Mouse (Mus musculus): ENCODE measurements around the gene Gucd1. TPM values are rescaled to one million over a fixed set of nuclear protein-coding genes. Genes with fewer than 3 reads are reported as not detected.

Gene Gucd1
- polyA plus RNA-seq, 1 experiment from 2014 or later, result 27.6 TPM

DNA sequence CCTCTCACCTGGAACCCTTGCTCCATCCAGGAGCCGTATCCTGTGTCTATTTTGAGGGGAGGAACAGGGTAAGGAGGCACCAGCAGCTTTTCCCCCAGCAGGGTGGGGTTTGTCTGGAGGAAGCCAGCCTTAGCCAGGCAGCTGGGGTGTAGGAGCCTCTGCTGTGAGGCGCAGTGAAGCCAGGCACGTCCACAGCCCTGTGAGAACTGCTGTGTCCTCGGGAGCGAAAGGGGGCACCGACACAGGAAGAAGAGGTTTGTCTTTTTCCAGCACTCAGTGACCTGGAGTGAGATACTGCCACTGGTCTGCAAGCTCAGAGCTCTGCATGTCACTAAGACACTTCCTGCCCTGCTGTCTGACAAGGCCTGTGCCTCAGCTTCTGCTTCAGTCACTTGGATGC lies 213.4 kb downstream of the Gucd1 start:
- Histone ChIP-seq H3K36me3 (peaks cover 85% of the 10 kb centered on the region), H3K4me3 (no peak overlapping the region), H3K27me3 (no peaks in the 10 kb centered on the region), H3K4me2 (no peak overlapping the region), H3K9me3 (no peaks in the 10 kb centered on the region), H3K9ac (no peak overlapping the region), H3K27ac (no peak overlapping the region), H3K4me1 (peaks cover 4% of the 10 kb centered on the region)
- 74% methylated on average over 6 of the region's 6 CpGs for WGBS
- ATAC-seq (ENCODE audit: insufficient number of reproducible peaks, low FRiP score, low TSS enrichment, low read depth), result no peak

GRCm38 (mm10) chr10:75304049-75304405 lies 213.7 kb downstream of the Gucd1 start:
- Histone ChIP-seq H3K4me3 (no peak overlapping the region), H3K36me3 (peaks cover 81% of the 10 kb centered on the region), H3K4me2 (no peak overlapping the region), H3K9ac (no peak overlapping the region), H3K27ac (0 out of 2 replicates have a peak overlapping the region, but pooled peaks have one; percentile 19), H3K9me3 (no peaks in the 10 kb centered on the region), H3K27me3 (no peaks in the 10 kb centered on the region), H3K4me1 (peaks cover 6% of the 10 kb centered on the region)
- 89% methylated on average over 5 of the region's 5 CpGs for WGBS
- ATAC-seq (ENCODE audit: insufficient number of reproducible peaks, low FRiP score, low TSS enrichment, low read depth), result no peak

DNA sequence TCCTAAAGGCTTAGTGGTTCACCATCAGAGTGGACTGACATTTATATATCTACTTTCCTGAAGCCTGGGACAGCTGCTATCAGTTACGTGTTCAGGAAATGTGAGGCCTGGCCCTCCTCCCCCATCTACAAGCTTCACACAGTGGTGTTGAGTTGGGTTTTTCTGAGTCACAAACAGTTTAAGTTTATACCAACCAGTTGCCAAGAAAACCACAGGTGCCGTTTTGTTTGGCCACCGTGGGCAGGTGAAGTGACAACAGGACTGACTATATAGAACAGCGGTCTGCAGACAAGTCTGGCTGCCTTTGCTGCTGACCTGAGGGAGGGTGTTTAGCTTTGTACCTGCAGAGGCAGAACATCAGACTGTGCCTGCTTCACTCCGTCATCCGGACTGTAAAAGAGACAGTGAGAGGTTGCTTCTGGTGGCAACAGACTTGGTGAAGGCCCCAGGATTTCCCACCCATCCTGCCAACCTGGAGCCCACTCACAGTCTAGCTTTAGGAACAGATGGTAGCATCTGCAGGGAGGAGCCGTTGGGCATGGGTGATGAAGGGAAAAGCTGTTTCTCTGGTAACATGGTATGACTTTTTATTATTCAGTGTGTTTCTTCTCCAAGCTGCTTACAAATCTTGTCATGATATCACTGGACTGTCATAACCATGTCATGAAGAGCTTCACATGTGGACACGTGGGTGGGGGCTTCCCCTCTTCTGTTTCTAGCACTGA lies 214.3 kb downstream of the Gucd1 start:
- Histone ChIP-seq H3K9me3 (no peaks in the 10 kb centered on the region), H3K27ac (0 out of 2 replicates have a peak overlapping the region, but pooled peaks have one; percentile 19), H3K4me1 (peaks cover 6% of the 10 kb centered on the region), H3K4me3 (no peak overlapping the region), H3K4me2 (no peak overlapping the region), H3K36me3 (peaks cover 75% of the 10 kb centered on the region), H3K27me3 (no peaks in the 10 kb centered on the region), H3K9ac (no peak overlapping the region)
- WGBS, result 77% methylated on average over 8 of the region's 8 CpGs
- no peak for ATAC-seq (ENCODE audit: insufficient number of reproducible peaks, low FRiP score, low TSS enrichment, low read depth)

DNA sequence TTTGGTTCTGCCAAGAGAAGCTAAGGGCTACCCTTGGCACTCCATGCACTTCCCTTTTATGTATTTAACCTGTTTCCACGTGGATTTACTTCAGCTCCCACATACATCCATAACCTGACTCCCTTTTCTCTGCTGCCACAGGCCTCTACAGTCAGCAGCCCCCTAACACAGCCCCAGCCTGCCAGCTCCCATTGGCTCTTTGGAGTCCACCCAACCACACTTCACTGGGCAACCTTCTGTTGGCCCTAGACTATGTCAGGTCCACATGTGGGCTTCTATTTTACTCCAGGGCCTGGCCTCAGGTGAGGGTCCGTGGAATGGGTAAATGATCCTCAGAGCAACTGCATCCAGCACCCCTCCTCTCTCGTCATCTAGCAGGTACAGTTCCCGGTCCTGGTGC lies 215.2 kb downstream of the Gucd1 start:
- Histone ChIP-seq H3K4me3 (no peak overlapping the region), H3K9ac (no peak overlapping the region), H3K4me1 (peaks cover 6% of the 10 kb centered on the region), H3K4me2 (no peak overlapping the region), H3K27me3 (no peaks in the 10 kb centered on the region), H3K9me3 (no peaks in the 10 kb centered on the region), H3K27ac (no peak overlapping the region), H3K36me3 (peaks cover 66% of the 10 kb centered on the region)
- ATAC-seq (ENCODE audit: insufficient number of reproducible peaks, low FRiP score, low TSS enrichment, low read depth), result no peak
- 85% methylated on average over 4 of the region's 4 CpGs for WGBS

DNA sequence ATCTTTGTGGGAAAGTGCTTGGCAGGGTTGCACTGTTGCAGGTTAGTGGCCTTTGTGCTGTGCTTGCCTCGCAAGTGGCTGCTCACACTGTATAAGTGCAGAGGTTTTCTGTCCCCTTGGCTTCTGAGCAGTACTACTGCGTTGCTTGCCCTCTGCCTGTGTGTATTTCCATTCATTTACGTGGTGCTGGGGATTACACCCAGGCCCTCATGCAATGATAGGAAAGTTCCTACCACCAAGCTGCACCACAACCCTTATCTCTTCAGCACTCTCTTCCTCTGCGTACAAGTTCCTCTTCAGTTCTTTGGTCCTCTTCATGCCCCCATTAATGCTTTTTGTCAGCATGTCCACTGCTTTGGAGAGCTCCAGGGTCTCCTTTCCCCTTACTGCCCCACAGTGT lies 215.8 kb downstream of the Gucd1 start:
- Histone ChIP-seq H3K4me2 (no peak overlapping the region), H3K9me3 (no peaks in the 10 kb centered on the region), H3K36me3 (peaks cover 60% of the 10 kb centered on the region), H3K4me1 (peaks cover 6% of the 10 kb centered on the region), H3K27ac (no peak overlapping the region), H3K4me3 (no peak overlapping the region), H3K27me3 (no peaks in the 10 kb centered on the region), H3K9ac (no peak overlapping the region)
- WGBS, result 94% methylated on average over 4 of the region's 4 CpGs
- ATAC-seq (ENCODE audit: insufficient number of reproducible peaks, low FRiP score, low TSS enrichment, low read depth), result no peak

DNA sequence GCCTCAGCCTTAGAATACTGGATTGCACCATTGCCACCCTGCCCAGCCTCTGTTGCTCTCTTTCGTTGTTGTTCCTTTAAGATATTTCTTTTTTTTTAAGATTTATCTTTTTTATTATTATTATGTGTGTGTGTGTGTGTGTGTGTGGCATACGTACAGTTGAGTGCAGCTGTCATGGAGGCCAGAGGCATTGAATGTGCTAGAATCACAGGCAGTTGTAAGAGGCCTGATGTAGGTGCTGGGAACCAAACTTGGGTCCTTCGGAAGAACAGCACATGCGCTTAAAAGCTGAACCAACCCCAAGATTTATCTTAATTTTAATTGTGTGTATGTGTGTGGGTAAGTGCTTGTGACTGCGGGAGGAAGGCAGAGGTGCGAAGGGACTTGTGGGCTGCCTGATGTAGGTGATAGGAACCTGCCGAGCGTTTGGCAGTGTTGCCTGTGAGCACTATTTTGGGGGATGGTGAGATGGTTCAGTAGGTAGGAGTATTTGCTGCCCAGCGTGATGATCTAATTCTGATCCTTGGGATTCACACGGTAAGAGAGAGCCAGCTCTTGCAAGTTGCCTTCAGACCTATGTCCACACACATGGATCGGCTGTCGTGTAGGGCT lies 216.5 kb downstream of the Gucd1 start:
- Histone ChIP-seq H3K27me3 (no peaks in the 10 kb centered on the region), H3K4me1 (peaks cover 6% of the 10 kb centered on the region), H3K9me3 (no peaks in the 10 kb centered on the region), H3K36me3 (peaks cover 58% of the 10 kb centered on the region), H3K4me2 (no peak overlapping the region), H3K9ac (no peak overlapping the region), H3K27ac (no peak overlapping the region), H3K4me3 (no peak overlapping the region)
- WGBS, result 90% methylated on average over 12 of the region's 12 CpGs
- no peak for ATAC-seq (ENCODE audit: insufficient number of reproducible peaks, low FRiP score, low TSS enrichment, low read depth)

Other genes starting within 250 kb of the Gucd1 start
- 1.9 and 2.9 TPM in 2 replicates for gene Adora2a, start 201.1 kb downstream of the Gucd1 start, polyA plus RNA-seq (2015; fragmentation: Nextera tagmentation; extraction: Ambion mirVana)
- gene Upb1, start 116.9 kb downstream of the Gucd1 start, polyA plus RNA-seq (2015; fragmentation: Nextera tagmentation; extraction: Ambion mirVana), result 0.59 and 1.3 TPM in 2 replicates
- gene Snrpd3, start 421 bp downstream of the Gucd1 start, polyA plus RNA-seq (2015; fragmentation: Nextera tagmentation; extraction: Ambion mirVana), result 139 and 152 TPM in 2 replicates
- gene Lrrc75b, start 42.4 kb upstream of the Gucd1 start, polyA plus RNA-seq (2015; fragmentation: Nextera tagmentation; extraction: Ambion mirVana), result 3.5 TPM in 2 replicates
- gene Ggt1, start 43.6 kb upstream of the Gucd1 start, polyA plus RNA-seq (2015; fragmentation: Nextera tagmentation; extraction: Ambion mirVana), result 0.67 and 0.93 TPM in 2 replicates
- 1.6 and 2.9 TPM in 2 replicates for gene Ggt5, start 71.4 kb upstream of the Gucd1 start, polyA plus RNA-seq (2015; fragmentation: Nextera tagmentation; extraction: Ambion mirVana)
- gene Susd2, start 126.0 kb upstream of the Gucd1 start, polyA plus RNA-seq (2015; fragmentation: Nextera tagmentation; extraction: Ambion mirVana), result 10.9 and 14.3 TPM in 2 replicates
- gene Cabin1, start 246.4 kb upstream of the Gucd1 start, polyA plus RNA-seq (2015; fragmentation: Nextera tagmentation; extraction: Ambion mirVana), result 27.9 and 29.3 TPM in 2 replicates